Mouse (Mus musculus) mesoderm, embryonic 11.5 days (tissue): Measurements from ENCODE around the gene Vps13d.

Experiments
- DNase-seq: peaks from one replicate; pipeline ENCODE4 v3.0.0-alpha.2; 2012; ENCODE audit warnings: low read depth, low spot score

Gene Vps13d

DNA sequence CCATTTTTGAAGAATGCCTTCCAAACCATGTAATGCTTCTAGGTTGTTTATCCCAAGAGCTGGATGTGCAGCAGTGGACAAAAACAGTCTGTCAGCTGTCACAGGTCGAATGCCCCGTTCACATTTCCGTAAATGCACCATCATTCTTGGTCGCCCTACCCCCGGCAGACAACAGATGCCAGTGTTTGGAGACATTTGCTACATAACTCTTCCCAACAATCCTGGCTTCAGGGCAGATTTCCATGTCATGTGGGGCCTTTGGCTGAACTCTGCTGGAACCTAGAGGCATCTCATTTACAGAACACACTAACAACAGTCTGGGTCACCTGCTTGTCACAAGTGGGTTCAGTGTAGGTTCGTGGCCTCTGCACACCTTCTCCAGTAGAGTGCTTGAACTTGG is 190.6 kb downstream of the Vps13d start:
- DNase-seq = no peak

- DNase-seq = no peak
Measured at GRCm38 (mm10) chr4:145002733-145003132, 192.1 kb downstream of the Vps13d start.

DNA sequence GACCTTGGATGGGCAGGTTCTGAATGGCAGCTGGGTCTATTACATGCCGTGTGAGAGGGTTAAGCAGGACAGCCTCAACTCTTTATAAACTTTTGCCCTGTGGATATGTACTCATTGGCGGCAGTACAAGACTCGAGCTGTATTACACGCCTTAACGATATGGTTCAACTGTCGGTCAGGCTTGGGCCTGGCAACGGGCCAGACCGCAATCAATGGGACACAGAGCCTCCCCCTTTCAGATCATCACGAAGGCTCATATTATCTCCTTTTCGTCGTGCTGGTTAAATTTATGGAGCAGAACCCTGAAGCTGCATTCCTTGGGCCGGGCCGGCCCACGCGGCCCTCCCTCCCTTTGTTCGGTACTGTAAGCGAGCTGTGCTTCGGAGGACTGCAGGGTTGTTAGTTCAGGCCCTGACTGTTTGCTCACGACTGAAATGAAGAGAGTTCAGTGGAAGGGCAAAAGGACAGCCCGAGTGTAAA is 194.9 kb downstream of the Vps13d start:
- DNase-seq = peak; percentile 86

DNA sequence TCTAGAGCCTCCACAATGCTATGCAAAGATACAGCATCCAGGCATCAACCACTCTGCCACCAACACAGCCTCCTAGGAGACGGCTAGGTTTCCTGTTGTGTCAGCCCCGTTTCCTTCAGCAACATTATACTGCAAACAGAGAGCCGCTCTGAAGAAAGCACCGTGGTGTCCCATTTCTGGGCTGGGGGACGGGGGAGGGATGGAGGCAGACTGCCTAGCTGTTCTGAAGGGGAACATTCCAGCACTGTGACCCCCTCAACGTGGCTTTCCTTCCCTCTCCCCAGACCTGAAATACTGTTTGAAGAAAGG is 195.3 kb downstream of the Vps13d start:
- DNase-seq = no peak

DNA sequence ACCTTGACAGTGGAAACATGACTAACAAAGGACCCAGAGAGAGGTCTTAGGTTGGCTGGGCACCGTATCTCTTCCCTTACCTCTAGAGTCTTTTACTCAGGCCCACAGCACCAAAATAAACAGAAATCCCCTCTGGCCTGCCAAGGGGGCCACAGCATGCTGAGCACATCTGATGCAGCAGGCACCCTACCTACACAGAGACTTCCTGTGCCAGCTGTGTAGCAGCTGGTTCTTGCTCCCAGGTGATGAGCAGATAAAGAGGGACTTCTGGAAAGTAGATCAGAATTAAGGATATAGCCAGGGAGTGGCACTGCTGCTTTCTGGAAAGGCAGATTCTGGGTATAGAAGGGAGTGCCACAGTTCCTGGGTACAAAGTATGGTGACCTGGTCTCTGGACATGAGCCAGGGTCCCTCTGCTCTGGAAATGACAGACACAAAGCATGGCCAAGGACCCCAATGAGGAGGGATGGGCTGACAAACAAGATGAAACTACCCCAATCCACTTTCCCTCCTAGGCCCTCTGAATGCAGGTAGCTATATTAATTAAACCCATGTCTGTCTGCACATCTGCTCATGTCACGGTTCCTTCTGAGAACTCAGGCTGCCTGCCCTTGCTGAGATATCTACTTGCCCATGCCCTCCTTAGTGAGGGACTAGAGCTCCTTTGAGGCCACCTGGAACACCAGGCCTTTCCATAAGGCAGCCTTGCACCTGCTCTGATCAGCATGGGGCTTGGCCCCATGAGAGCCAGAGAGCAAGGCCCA is 195.8 kb downstream of the Vps13d start:
- DNase-seq = no peak

- DNase-seq = no peak
Measured at GRCm38 (mm10) chr4:144997887-144998658, 196.7 kb downstream of the Vps13d start.

GRCm38 (mm10) chr4:144996996-144997820 is 197.6 kb downstream of the Vps13d start:
- DNase-seq = no peak

GRCm38 (mm10) chr4:144995826-144996225 is 199.0 kb downstream of the Vps13d start:
- no peak for DNase-seq

- DNase-seq = no peak
Measured at GRCm38 (mm10) chr4:144993047-144993917, 201.5 kb downstream of the Vps13d start.

DNA sequence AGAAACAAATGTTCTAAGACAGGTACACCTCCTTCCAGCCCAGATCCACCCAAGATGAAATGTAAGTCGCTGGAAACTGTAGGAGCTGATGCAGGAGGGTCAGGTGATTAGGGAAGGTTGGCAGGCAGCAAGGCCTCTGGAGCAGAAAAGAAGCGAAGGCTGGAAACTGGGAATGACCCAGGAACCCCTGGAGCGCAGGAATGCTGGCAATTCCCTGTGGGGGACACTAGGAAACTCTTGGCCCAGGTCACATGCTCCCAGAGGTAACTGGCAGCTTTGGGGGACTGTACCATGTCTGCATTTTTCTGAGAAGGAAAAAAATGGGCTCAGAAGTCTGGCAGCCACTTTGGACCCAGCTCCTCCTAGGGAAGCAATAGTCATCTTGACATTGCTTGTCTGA is 202.4 kb downstream of the Vps13d start:
- DNase-seq = no peak

GRCm38 (mm10) chr4:144988443-144989206 is 206.2 kb downstream of the Vps13d start:
- DNase-seq = peak; percentile 50

DNA sequence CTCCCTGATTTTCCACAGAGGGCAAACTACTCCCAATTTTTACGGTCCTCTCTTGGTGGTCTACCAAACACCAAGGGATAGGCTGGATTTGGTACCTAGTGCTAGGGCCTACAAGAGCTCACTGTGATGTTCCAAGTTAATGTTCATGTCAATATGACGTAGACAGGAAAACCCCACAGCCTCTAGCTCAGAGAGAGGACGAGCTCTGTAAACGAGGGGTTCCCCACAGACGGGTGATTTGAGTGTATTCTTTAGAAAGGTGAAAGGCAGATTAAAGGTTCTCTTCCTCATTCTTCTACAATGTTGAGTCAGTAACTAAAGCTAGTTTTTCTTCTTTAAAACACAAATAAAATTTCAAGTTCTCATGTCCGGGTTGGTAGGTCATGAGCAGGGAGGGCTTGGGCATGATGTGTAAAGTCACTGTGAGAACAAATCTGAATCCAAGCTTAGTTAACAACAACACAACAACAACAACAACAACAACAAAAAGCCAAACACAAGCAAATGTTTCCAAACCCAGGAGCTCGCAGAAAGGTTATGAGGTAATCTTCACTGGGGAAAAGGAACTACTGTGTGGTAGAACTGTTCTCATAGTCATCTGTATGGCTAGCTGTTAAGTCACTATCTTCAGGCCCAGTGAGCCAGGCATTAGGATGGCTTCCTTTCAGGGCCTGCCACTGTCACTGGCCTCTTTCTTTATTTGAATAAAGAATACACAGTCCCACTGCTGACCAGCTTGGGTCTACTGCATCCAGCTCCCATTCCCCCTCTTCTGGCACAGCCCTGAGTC is 208.6 kb downstream of the Vps13d start:
- no peak for DNase-seq

- DNase-seq = peak; percentile 33
Measured at GRCm38 (mm10) chr4:144983821-144984371, 210.9 kb downstream of the Vps13d start.

GRCm38 (mm10) chr4:144983228-144983744 is 211.5 kb downstream of the Vps13d start:
- no peak for DNase-seq

- no peak for DNase-seq
Measured at GRCm38 (mm10) chr4:144980811-144981551, 213.8 kb downstream of the Vps13d start.

DNA sequence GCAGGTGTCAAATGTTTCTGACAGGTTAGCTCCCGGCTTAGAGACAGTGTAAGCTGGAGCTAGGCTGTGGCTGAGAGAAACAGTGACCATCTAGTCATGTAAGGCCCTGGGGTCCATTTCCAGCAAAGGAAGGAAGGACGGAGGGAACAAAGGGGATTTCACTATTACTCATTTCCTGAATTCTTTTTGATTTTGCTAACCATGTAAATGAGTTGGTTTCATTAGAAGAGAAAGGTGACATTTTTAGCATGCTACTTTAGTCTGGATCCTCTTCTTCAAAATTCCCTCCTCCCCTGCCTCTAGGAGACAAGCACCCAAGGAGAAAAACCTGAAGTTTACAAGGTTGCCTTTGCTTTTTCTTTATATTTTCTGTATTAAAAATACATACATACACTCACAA is 214.7 kb downstream of the Vps13d start:
- no peak for DNase-seq

DNA sequence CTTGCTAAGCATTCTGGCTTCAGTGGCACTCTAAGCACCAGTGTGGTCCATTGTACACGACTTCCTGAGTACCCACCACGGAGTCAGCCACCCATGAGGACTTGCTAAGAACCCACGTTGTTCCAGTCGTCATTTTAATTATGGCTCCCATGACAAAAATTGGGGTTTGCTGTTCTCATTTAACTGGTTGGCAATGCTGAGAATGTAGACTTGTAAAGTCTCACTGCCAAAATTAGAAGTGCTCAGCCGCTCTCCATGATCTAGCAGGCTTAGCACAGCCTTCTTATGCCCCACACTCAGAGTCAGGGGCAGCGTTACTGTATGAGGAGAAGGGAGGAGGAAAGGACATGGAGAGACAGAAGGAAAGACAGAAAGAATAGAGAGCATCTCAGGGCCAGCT is 216.8 kb downstream of the Vps13d start:
- DNase-seq = no peak

DNA sequence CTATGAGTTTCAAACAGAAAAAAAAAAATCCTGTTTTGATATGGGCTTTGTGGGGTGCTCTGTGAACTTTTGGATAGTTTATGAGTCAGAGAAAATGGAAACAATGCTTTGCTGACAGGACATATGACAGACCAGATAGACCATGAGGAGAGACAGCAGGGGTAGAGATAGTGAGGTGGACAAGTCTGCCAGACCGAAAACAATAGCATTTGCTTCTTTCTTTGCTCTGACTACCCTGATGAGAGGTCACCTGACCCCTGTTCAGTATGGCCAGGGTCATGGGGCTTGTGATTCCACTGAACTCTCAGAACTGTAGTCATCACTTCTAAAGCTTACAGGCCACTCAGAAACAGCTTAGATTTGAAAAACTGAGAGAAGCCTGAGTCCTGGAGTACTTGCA is 217.7 kb downstream of the Vps13d start:
- DNase-seq = no peak
